In genomic region chr17:53478858-53479603, GRCm38 (mm10) we compare ENCODE assay signal across 8 mouse cellular contexts. TPM values are rescaled to one million over a fixed set of nuclear protein-coding genes. Genes with fewer than 3 reads are reported as not detected.
DNase-seq lines count a peak whose midpoint lies in the region; ATAC-seq lines count a peak whose summit lies in the region.

Rab5a (plus strand) TSS chr17:53479234.

- peak; percentile 100 for DNase-seq in Muller cell, postnatal 12 days (ENCODE audit: inconsistent ontology term)
- DNase-seq in cerebellum, adult 9-11 months, result peak; percentile 98
- peak; percentile 98 to 99 for DNase-seq in frontal cortex, adult 2 months (ENCODE audit: extremely low spot score in 1 of 2, low spot score in 1 of 2)
- DNase-seq in hindbrain, embryonic 11.5 days (ENCODE audit: low spot score), result peak; percentile 100
- DNase-seq in layer of hippocampus, postnatal 10 days (ENCODE audit: low spot score in 2 of 2), result peak; percentile 99
- DNase-seq in lung, postnatal 10 days, result peak; percentile 100
- DNase-seq in ovary, postnatal 36 days (ENCODE audit: low spot score), result peak; percentile 100
- peak; percentile 99 for DNase-seq in thymus, postnatal 25 days

- peak within 1 kb of the TSS; percentile 68 for H3K4me2 ChIP-seq in hindbrain, embryonic 11.5 days (replicated peaks; ENCODE audit: low read depth, low read length)

- ATAC-seq in hindbrain, embryonic 11.5 days (ENCODE audit: low FRiP score), result peak; percentile 97

- H3K9ac ChIP-seq in hindbrain, embryonic 11.5 days (ENCODE audit: low read depth, low read length), result peak within 1 kb of the TSS; percentile 93

- H3K4me3 ChIP-seq in hindbrain, embryonic 11.5 days (ENCODE audit: low read depth, low read length), result peak within 1 kb of the TSS; percentile 95

- peak within 1 kb of the TSS; percentile 97 for H3K27ac ChIP-seq in hindbrain, embryonic 11.5 days (ENCODE audit: low read depth, low read length)

- WGBS in hindbrain, embryonic 11.5 days, result under 1% methylated on average over 57 of the region's 82 CpGs

- H3K4me1 ChIP-seq in hindbrain, embryonic 11.5 days (replicated peaks; ENCODE audit: control insufficient read depth, insufficient read depth, low read length), result peaks cover 2% of the 10 kb centered on the region; the same call in 1 of the 2 replicates

- no peaks in the 10 kb centered on the region for H3K27me3 ChIP-seq in hindbrain, embryonic 11.5 days (ENCODE audit: control insufficient read depth, insufficient read depth, low read length)

- no peaks in the 10 kb centered on the region for H3K36me3 ChIP-seq in hindbrain, embryonic 11.5 days (ENCODE audit: control insufficient read depth, insufficient read depth, low read length)

- no peaks in the 10 kb centered on the region for H3K9me3 ChIP-seq in hindbrain, embryonic 11.5 days (ENCODE audit: control insufficient read depth, low read length)

RNA-seq across cellular contexts. Expression of gene Rab5a, which starts in this region (rescaled TPM):
- polyA plus RNA-seq in frontal cortex, adult 2 months (2012; rRNA removed), result 89.2 and 98.1 TPM in 2 replicates
- polyA plus RNA-seq in hindbrain, embryonic 11.5 days (2014; fragmentation: Nextera tagmentation; extraction: Ambion mirVana), result 103 TPM in 2 replicates
- 100 to 1,000 TPM; 120 to 123 TPM for total RNA-seq in layer of hippocampus, postnatal 10 days (2021)

Comparison
In these comparisons a context has a peak if more than half of its experiments do, and no peak if none do; other contexts are left out.
1. Peak in every context shown above with its lines: DNase-seq, ATAC-seq, H3K4me3 ChIP-seq and H3K27ac ChIP-seq.